Mouse (Mus musculus) erythroblast, embryonic 14.5 days (primary cell): ENCODE data around the gene Vmn2r10. TPM values are rescaled to one million over a fixed set of nuclear protein-coding genes. Genes with fewer than 3 reads are reported as not detected.
"Not testable (repeated sequence)": the region's sequence is repeated elsewhere in the genome, so short reads cannot be mapped to it uniquely, and the experiment has no call there.

Experiments used
- H3K27me3 ChIP-seq: 2 replicates; pipeline ENCODE4 v1.6.1; 2012; ENCODE audit warnings: inconsistent platforms; ENCODE audit not compliant: control insufficient read depth
- H3K36me3 ChIP-seq: 2 replicates; pipeline ENCODE4 v1.6.1; 2012; ENCODE audit warnings: mild to moderate bottlenecking, inconsistent platforms; ENCODE audit not compliant: control insufficient read depth
- H3K4me1 ChIP-seq: 2 replicates; pipeline ENCODE4 v1.6.1; 2012; ENCODE audit warnings: inconsistent platforms; ENCODE audit not compliant: control insufficient read depth
- H3K4me3 ChIP-seq: replicated peaks from 2 replicates; pipeline ENCODE3; 2012; ENCODE audit warnings: moderate library complexity, mild to moderate bottlenecking, inconsistent platforms
- H3K9me3 ChIP-seq: 2 replicates; pipeline ENCODE4 v1.6.1; 2012; ENCODE audit warnings: low read length, inconsistent platforms, mixed read lengths; ENCODE audit not compliant: control insufficient read depth
- GATA1 ChIP-seq: IDR thresholded peaks from 2 replicates; pipeline ENCODE4 v1.6.1; 2012; ENCODE audit warnings: low read length, inconsistent platforms, mixed read lengths
- TAL1 ChIP-seq: IDR thresholded peaks from 3 replicates; pipeline ENCODE4 v1.6.1; 2012; ENCODE audit warnings: low read length, inconsistent platforms, mixed read lengths
- polyA plus RNA-seq: library from polyadenylated mRNA; stranded (reverse); fragments of >175 nt; gene quantifications from 2 replicates; pipeline ENCODE4 v1.2.3, GENCODE M21; 2012

Gene Vmn2r10
- polyA plus RNA-seq, result 0.01 TPM in 1 of 2 replicates, not detected in the other

DNA sequence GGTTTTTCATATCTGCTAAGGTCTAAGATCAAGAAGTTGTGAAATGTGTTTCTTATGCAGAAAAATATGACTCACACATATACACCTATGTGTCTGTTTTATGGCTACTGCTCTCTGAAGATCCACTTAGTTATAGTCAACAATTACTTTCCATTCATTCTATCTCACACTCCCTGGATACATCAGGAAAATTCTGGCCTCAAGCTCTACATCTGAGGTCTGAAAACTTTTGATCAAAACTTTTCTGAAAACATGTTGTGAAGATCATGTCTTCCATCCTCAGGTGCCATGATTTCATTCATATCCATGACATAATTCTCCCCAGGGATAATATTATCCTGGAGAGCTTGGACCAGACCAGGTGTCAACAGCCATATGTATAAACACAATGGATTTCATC lies at the start of gene Vmn2r10:
Vmn2r10 (minus strand) TSS at position 101 of the 400 bp plus-strand sequence.
- H3K27me3 ChIP-seq, H3K9me3 ChIP-seq, H3K4me1 ChIP-seq, H3K36me3 ChIP-seq, H3K4me3 ChIP-seq: not testable (repeated sequence)

GRCm38 (mm10) chr5:109055286-109055685 lies 49.0 kb upstream of the Vmn2r10 start:
- Histone ChIP-seq H3K9me3 (peaks cover 3% of the 10 kb centered on the region; the same call in 1 of the 2 replicates), H3K36me3 (no peaks in the 10 kb centered on the region), H3K4me1 (no peaks in the 10 kb centered on the region), H3K4me3 (no peak overlapping the region), H3K27me3 (no peaks in the 10 kb centered on the region)
- TF ChIP-seq GATA1, result no peak
- TF ChIP-seq TAL1, result no peak

- Histone ChIP-seq H3K36me3 (no peaks in the 10 kb centered on the region), H3K9me3 (no peaks in the 10 kb centered on the region; the same call in 1 of the 2 replicates), H3K27me3 (no peaks in the 10 kb centered on the region), H3K4me1 (no peaks in the 10 kb centered on the region), H3K4me3 (no peak overlapping the region)
- TF ChIP-seq TAL1 (no peak), GATA1 (no peak)
These were observed 26.3 kb upstream of the Vmn2r10 start for GRCm38 (mm10) chr5:109032591-109032990.

GRCm38 (mm10) chr5:108988924-108989323 lies 17.4 kb downstream of the Vmn2r10 start:
- Histone ChIP-seq H3K9me3 (peaks cover 27% of the 10 kb centered on the region), H3K4me1 (no peaks in the 10 kb centered on the region), H3K4me3 (no peak overlapping the region), H3K36me3 (no peaks in the 10 kb centered on the region), H3K27me3 (no peaks in the 10 kb centered on the region)
- TF ChIP-seq GATA1 (no peak), TAL1 (no peak)

Other genes with a start within 250 kb of the Vmn2r10 start
- gene Rnf212, start 231.5 kb downstream of the Vmn2r10 start, polyA plus RNA-seq, result 0.31 and 1.1 TPM in 2 replicates
- not detected in 2 replicates for gene Tmed11, start 211.2 kb downstream of the Vmn2r10 start, polyA plus RNA-seq
- gene Vmn2r8, start 197.7 kb downstream of the Vmn2r10 start, polyA plus RNA-seq, result not detected in 2 replicates
- 0.01 TPM in 1 of 2 replicates, not detected in the other for gene Vmn2r9, start 153.9 kb downstream of the Vmn2r10 start, polyA plus RNA-seq
- not detected in 2 replicates for gene Vmn2r11, start 53.0 kb upstream of the Vmn2r10 start, polyA plus RNA-seq
- not detected in 2 replicates for gene Vmn2r12, start 91.4 kb upstream of the Vmn2r10 start, polyA plus RNA-seq
- 0.01 TPM in 1 of 2 replicates, not detected in the other for gene Vmn2r13, start 185.7 kb upstream of the Vmn2r10 start, polyA plus RNA-seq
- gene Vmn2r14, start 218.2 kb upstream of the Vmn2r10 start, polyA plus RNA-seq, result not detected in 2 replicates